Mouse (Mus musculus): Measurements from ENCODE around the gene Pgap3. TPM values are rescaled to one million over a fixed set of nuclear protein-coding genes. Genes with fewer than 3 reads are reported as not detected.

Gene Pgap3
- polyA plus RNA-seq, 1 experiment from 2014 or later: 2.9 TPM

DNA sequence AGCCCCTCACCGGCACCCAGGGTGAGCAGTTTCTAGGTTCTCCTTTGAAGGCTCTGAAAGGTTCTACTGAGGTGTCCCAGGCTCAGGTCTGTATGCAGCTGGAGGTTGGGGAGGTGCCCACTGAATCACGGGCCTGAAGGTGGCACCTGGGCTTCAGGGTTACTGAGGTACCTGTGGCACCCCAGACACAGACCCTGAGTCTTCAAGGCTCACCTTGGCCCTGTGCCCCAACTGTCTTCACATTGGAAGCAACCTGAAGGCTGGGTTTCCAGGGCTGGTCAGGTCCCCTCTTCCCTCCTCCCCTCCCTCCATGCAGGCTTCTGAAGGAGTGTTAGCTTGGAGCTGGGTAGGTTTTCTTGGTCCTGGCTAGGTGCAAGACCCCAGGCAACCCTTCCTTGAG lies 18.6 kb downstream of the Pgap3 start:
- H3K36me3 ChIP-seq (ENCODE audit: inconsistent target): peaks cover 44% of the 10 kb centered on the region
- no peaks in the 10 kb centered on the region for H3K79me2 ChIP-seq (ENCODE audit: inconsistent target)
- H3K27ac ChIP-seq: no peak overlapping the region
- WGBS (ENCODE audit: missing documents): 100% methylated on average over 1 of the region's 2 CpGs
- no peak overlapping the region for H3K4me3 ChIP-seq (ENCODE audit: inconsistent target)

DNA sequence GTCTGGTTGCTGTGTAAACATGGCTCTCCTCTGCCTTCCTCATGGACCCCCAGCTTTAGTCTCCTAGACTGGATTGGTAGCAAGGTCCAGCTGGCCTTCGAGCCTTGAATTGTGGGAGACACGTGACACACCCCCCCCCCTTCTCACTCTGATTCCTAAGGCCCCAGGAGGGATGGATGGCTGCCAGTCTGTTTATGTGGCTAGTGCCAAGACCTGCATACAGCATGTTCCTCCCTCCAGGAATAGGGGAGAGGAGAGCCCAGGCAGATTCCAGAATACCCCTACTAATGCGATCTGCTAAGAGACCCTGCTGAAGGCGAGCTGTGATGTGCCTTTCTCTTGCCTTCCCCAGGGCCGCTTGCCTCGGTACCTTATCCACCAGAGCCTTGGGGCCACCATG lies 20.2 kb downstream of the Pgap3 start:
- Histone ChIP-seq H3K36me3 (ENCODE audit: inconsistent target) (peaks cover 59% of the 10 kb centered on the region), H3K4me3 (ENCODE audit: inconsistent target) (no peak overlapping the region), H3K79me2 (ENCODE audit: inconsistent target) (no peaks in the 10 kb centered on the region), H3K27ac (no peak overlapping the region)
- WGBS (ENCODE audit: missing documents): 94% methylated on average over 6 of the region's 6 CpGs

DNA sequence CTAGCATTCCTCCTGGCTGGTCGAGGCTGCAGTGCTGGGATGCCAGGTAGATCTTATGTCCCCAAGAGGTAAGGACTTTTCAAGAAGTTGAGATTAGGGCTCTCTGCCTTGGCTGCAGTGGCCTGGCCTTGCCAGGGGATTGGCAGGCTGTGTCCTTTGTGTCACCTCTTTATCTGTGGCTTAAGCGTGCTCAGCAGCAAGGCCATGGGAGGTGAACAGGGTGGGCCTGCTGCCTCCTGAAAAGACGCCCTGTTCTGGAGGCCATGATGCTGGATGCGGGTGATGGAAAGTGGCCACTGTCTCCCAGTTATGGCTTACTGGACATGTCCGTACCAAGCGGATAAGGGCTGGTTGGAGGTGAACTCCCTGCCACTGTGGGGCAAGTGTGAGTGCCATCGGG lies 20.9 kb downstream of the Pgap3 start:
- WGBS (ENCODE audit: missing documents): 95% methylated on average over 7 of the region's 7 CpGs
- Histone ChIP-seq H3K36me3 (ENCODE audit: inconsistent target) (peaks cover 67% of the 10 kb centered on the region), H3K79me2 (ENCODE audit: inconsistent target) (peaks cover 4% of the 10 kb centered on the region; the same call in 1 of the 2 replicates), H3K4me3 (ENCODE audit: inconsistent target) (no peak overlapping the region), H3K27ac (no peak overlapping the region)

DNA sequence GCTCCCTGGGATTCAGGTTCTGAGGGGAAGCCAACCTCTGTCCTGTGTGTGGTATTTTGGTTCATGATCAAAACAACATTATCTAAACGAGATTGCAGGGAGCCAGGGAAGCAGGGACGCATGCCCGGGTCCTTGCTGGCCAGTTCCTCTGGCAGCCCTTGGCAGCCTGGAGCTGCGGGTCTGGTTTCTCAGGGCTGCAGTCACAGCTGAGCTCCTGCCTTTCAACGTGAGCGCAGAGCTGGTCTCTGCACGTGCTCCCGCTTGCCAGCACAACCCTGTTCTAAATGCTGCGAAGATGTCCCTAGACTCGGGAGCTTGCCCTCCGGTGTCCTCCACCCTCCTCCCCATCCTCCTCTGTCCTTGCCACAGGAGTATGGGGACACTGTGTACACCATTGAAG lies 22.5 kb downstream of the Pgap3 start:
- no peak overlapping the region for H3K27ac ChIP-seq
- no peak overlapping the region for H3K4me3 ChIP-seq (ENCODE audit: inconsistent target)
- 95% methylated on average over 11 of the region's 11 CpGs for WGBS (ENCODE audit: missing documents)
- H3K36me3 ChIP-seq (ENCODE audit: inconsistent target): peaks cover 83% of the 10 kb centered on the region
- peaks cover 20% of the 10 kb centered on the region; the same call in 1 of the 2 replicates for H3K79me2 ChIP-seq (ENCODE audit: inconsistent target)

DNA sequence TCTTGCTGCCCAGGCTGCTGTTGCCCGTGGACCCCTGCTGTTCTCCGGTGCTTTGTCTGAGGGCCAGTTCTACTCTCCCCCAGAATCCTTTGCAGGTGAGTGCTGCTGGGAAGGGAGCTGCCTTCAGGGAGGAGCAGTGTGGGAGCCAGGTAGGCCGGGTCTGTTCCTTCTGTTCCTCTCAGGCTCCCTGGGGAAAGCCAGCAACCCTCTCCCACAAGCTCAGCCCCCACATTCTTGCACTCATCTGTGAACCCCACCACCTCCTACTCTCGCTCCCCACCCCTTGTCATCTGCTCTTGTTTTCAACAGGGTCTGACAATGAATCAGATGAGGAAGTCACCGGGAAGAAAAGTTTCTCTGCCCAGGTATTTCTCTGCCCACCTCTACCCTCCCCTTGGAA lies 23.5 kb downstream of the Pgap3 start:
- no peak overlapping the region for H3K27ac ChIP-seq
- peaks cover 31% of the 10 kb centered on the region; the same call in 1 of the 2 replicates for H3K79me2 ChIP-seq (ENCODE audit: inconsistent target)
- peaks cover 86% of the 10 kb centered on the region for H3K36me3 ChIP-seq (ENCODE audit: inconsistent target)
- 99% methylated on average over 5 of the region's 5 CpGs for WGBS (ENCODE audit: missing documents)
- H3K4me3 ChIP-seq (ENCODE audit: inconsistent target): no peak overlapping the region

DNA sequence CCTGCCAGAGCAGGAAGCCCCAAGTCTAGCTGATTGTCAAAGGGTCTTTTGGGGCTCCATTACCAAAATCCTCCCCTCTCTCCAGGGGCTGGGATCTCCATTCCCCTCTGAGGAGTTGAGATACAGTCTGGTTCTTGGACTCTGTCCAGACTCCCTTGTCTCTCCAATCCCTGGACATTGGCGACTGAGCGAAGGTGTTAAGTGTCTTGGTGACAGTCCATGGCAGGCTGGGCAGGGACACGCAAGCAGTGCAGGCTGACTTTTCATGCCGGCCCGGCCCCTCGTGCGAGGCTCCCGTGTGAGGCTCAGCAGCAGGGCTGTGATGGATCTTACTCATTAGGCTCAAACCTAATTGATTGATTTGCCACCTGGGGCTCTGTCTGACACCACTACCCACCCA lies 26.0 kb downstream of the Pgap3 start:
- H3K27ac ChIP-seq: no peak overlapping the region
- 93% methylated on average over 8 of the region's 8 CpGs for WGBS (ENCODE audit: missing documents)
- H3K4me3 ChIP-seq (ENCODE audit: inconsistent target): no peak overlapping the region
- H3K36me3 ChIP-seq (ENCODE audit: inconsistent target): peaks cover 80% of the 10 kb centered on the region
- H3K79me2 ChIP-seq (ENCODE audit: inconsistent target): peaks cover 56% of the 10 kb centered on the region

DNA sequence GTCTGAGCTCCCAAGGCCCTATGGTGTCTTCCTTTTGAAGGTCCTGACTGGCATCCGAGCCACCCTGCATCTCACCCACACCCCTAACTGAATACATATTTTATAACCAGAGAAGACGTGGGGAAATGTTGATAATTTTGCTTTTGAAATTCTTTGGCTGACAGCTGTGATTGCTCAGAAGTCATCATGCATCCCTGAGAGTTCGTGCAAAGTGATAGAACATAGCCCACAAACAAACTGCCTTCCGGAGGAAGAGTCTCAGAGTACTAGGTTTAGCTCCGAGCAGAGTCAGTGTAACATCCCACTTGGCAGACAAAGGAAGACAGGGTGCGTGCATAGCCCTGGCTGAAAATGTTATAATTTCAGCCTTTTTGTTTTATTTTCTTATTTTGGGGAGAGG lies 27.0 kb downstream of the Pgap3 start:
- Histone ChIP-seq H3K27ac (no peak overlapping the region), H3K36me3 (ENCODE audit: inconsistent target) (peaks cover 69% of the 10 kb centered on the region), H3K79me2 (ENCODE audit: inconsistent target) (peaks cover 66% of the 10 kb centered on the region), H3K4me3 (ENCODE audit: inconsistent target) (no peak overlapping the region)
- 93% methylated on average over 6 of the region's 6 CpGs for WGBS (ENCODE audit: missing documents)

DNA sequence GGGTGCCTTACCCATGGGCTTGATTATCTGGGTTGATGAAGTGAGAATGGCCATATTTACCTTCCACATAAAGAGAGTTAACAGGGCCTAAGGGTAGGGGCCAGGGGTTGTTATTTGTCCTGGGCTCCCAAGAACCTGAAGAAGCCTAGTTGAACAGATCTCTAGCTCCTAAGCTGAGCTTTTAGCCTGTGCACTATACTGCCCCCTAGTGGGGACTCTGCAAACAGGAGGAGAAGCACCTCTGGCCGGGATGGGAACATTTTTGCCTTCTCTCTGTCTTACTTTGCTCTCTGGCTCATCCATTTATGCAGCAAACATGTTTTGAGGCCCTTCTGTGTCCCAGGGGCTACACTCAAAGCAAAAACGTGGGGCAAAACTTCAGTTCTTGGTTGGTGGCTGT lies 27.9 kb downstream of the Pgap3 start:
- H3K79me2 ChIP-seq (ENCODE audit: inconsistent target): peaks cover 74% of the 10 kb centered on the region
- peaks cover 61% of the 10 kb centered on the region for H3K36me3 ChIP-seq (ENCODE audit: inconsistent target)
- no peak overlapping the region for H3K4me3 ChIP-seq (ENCODE audit: inconsistent target)
- WGBS (ENCODE audit: missing documents): 21% methylated on average over 2 of the region's 2 CpGs
- H3K27ac ChIP-seq: no peak overlapping the region

DNA sequence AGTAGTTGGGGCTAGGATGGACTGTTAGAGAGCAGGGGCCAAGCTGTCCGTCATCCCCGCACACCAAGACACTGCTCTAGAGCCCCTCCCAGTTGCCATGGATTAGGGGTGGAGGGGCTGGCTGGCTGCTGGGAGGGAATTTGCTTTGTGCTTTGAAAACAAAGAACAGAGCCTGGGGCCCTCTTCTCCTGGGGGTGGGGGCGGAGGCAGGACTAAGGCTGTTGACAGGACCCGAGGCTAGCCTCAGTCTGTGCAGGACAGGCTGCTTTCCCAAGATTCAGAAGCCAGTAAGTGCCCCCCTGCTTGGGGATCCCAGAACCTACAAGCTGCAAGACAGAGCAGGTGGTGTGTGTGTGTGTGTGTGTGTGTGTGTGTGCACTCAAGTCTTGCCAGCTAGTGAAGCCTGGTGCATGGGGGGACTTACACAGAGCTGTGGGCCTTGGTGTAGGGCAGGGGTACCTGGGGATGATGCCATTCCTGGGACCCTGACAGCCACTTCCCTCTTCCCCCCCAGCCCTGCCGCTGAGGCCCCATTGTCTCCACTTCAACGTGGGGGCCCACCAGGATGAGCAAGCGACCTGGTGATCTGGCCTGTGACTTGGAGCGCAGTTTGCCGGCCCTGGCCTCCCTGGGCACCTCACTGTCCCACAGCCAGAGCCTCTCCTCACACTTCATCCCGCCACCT lies 28.6 kb downstream of the Pgap3 start:
- Histone ChIP-seq H3K36me3 (ENCODE audit: inconsistent target) (peaks cover 57% of the 10 kb centered on the region), H3K4me3 (ENCODE audit: inconsistent target) (no peak overlapping the region), H3K27ac (no peak overlapping the region), H3K79me2 (ENCODE audit: inconsistent target) (peaks cover 81% of the 10 kb centered on the region)
- WGBS (ENCODE audit: missing documents): 91% methylated on average over 9 of the region's 10 CpGs

DNA sequence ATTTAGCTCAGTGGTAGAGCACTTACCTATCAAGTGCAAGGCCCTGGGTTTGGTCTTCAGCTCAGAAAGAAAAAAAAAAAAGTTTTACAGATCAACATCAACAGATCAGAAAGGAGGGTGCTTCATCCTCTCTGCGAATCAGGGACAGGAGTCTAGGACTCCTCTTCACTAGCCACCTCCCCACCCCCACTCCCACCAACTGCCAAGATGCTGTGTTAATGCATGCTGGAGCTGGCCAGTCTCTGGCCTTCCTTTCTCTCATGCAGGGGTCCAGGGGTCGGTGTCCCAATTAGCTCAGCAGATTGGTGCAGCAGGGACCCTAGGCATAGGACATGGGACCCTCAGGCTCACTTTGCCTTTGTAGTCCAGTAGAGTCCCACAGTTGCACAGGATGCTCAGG lies 29.7 kb downstream of the Pgap3 start:
- Histone ChIP-seq H3K79me2 (ENCODE audit: inconsistent target) (peaks cover 92% of the 10 kb centered on the region), H3K27ac (no peak overlapping the region), H3K4me3 (ENCODE audit: inconsistent target) (no peak overlapping the region), H3K36me3 (ENCODE audit: inconsistent target) (peaks cover 49% of the 10 kb centered on the region)
- 90% methylated on average over 2 of the region's 2 CpGs for WGBS (ENCODE audit: missing documents)

DNA sequence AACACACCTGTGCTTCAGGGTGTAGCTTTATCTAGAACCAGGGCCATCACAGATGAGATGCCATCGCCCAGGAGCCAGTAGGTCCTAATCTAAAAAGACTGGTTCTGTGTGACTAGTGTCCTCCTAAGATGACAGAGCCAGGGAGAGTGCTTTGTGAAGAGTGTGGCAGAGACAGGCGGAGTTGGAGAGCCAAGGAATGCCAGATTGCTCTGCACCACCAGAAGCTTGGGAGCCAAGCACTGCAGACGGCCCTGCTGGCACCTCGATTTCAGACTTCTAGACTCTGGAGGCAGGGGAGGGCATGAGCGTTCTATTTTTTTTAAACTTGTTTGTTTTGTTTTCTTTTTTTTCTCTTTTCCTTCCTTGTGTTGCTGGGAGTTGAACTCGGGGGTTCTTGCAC lies 31.0 kb downstream of the Pgap3 start:
- Histone ChIP-seq H3K36me3 (ENCODE audit: inconsistent target) (peaks cover 36% of the 10 kb centered on the region), H3K27ac (no peak overlapping the region), H3K79me2 (ENCODE audit: inconsistent target) (peaks cover 100% of the 10 kb centered on the region), H3K4me3 (ENCODE audit: inconsistent target) (no peak overlapping the region)
- WGBS (ENCODE audit: missing documents): 83% methylated on average over 6 of the region's 6 CpGs

DNA sequence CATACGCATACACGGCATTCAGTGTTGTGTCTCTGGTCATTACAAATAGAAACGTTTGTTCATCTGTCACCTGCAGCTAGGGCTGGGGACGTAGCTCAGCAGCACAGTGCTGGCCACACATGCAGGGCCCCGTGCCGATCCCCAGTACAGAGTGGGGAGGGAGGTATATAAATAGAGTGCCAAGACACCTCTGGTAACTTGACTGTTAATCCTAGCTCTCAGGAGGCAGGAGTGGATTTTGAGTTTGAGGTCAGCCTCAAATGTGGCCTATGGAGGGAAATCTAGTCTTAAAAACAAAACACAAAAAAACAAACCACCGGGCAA lies 32.5 kb downstream of the Pgap3 start:
- no peak overlapping the region for H3K4me3 ChIP-seq (ENCODE audit: inconsistent target)
- peaks cover 36% of the 10 kb centered on the region for H3K36me3 ChIP-seq (ENCODE audit: inconsistent target)
- 74% methylated on average over 7 of the region's 7 CpGs for WGBS (ENCODE audit: missing documents)
- peaks cover 100% of the 10 kb centered on the region for H3K79me2 ChIP-seq (ENCODE audit: inconsistent target)
- no peak overlapping the region for H3K27ac ChIP-seq

DNA sequence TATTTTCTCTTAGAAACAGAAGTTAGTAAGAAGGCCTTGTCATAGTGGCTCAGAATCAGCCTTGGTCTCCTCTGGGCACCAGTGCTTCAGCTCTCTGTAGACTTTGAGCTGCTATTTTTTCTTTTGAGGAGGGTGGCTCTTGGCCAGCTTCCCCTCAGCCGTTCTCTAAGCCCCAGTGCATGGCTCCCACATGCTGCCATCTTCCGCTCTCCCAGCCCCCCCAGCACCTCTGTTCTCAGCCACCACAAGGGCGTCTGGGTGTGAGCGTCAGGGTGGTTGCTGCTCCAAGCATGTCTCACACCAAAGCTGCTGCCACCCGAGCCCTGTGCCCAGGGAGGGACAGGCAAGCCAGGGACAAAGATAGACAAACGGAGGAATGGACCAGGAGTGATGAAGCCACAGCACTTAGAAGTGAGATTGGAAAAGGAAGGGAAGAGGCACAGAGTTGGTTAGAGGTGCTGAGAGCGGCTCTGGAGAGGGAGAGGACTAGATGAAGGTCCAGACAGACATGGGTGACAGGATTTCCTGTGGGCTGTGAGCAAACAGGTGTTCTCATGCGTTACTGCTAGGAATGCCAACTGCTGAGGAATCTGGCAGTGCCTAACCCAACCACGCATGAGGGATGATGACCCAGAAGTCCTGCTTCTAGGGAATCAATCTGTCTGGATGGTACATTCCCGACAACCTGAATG lies 33.0 kb downstream of the Pgap3 start:
- H3K36me3 ChIP-seq (ENCODE audit: inconsistent target): peaks cover 33% of the 10 kb centered on the region; the same call in 1 of the 2 replicates
- H3K79me2 ChIP-seq (ENCODE audit: inconsistent target): peaks cover 100% of the 10 kb centered on the region
- 58% methylated on average over 10 of the region's 10 CpGs for WGBS (ENCODE audit: missing documents)
- no peak overlapping the region for H3K4me3 ChIP-seq (ENCODE audit: inconsistent target)
- H3K27ac ChIP-seq: no peak overlapping the region

DNA sequence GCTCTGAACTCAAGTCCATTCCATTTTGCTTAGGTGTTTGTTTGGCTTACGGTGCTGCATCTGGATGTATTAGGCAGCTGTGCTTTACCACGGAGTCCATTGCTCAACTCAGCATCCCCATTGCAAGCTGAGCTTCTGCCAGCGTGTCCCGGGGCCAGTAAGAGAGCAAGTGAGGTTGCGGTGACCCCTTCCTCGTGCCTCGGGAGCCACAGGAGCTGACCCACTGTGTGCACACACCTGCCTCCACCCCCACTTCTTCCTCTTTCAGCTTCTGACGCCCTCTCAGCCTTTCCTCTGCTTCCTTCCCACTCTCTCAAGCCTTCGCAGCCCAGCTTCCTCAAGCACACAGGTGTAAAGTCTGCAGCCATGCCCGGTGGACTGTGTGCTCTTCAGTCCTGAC lies 34.0 kb downstream of the Pgap3 start:
- WGBS (ENCODE audit: missing documents): 27% methylated on average over 10 of the region's 10 CpGs
- Histone ChIP-seq H3K27ac (no peak overlapping the region), H3K79me2 (ENCODE audit: inconsistent target) (peaks cover 100% of the 10 kb centered on the region), H3K36me3 (ENCODE audit: inconsistent target) (peaks cover 33% of the 10 kb centered on the region; the same call in 1 of the 2 replicates), H3K4me3 (ENCODE audit: inconsistent target) (no peak overlapping the region)

DNA sequence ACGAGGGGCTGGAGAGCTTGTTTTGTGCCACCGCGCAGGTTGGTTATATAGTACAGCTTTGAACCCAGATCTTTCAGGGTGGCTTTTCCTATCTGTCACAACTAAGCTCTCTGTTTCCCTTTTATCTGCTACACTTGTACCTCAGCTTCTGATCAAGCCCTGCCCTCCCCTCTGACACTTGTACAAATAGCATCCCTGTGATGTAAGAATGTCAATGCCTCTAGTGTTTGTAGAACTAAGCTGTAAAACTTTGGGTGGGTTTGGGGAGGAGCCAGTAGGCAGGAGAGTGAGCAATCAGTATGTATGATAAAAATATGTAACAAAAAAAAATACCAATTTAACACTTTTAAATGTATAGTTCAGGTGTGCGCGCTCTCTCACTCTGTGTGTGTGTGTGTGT lies 35.9 kb downstream of the Pgap3 start:
- Histone ChIP-seq H3K27ac (no peak overlapping the region), H3K79me2 (ENCODE audit: inconsistent target) (peaks cover 100% of the 10 kb centered on the region), H3K36me3 (ENCODE audit: inconsistent target) (peaks cover 22% of the 10 kb centered on the region; the same call in 1 of the 2 replicates), H3K4me3 (ENCODE audit: inconsistent target) (no peak overlapping the region)
- 94% methylated on average over 3 of the region's 5 CpGs for WGBS (ENCODE audit: missing documents)
